Mouse (Mus musculus) cerebellum, adult 2 months (tissue): ENCODE data around the gene Defb22.

Experiments used
- CTCF ChIP-seq: fragments of 200-500 bp; IDR thresholded peaks from 2 replicates; pipeline ENCODE4 v1.5.1; 2011; ENCODE audit warnings: low read depth, mild to moderate bottlenecking, control low read depth, low read length, moderate library complexity, borderline replicate concordance; ENCODE audit not compliant: insufficient read depth
- POLR2A ChIP-seq: fragments of 200-500 bp; IDR thresholded peaks from 2 replicates; pipeline ENCODE4 v1.6.1; 2011; ENCODE audit warnings: low read length, control low read depth, borderline replicate concordance; ENCODE audit not compliant: insufficient read depth

DNA sequence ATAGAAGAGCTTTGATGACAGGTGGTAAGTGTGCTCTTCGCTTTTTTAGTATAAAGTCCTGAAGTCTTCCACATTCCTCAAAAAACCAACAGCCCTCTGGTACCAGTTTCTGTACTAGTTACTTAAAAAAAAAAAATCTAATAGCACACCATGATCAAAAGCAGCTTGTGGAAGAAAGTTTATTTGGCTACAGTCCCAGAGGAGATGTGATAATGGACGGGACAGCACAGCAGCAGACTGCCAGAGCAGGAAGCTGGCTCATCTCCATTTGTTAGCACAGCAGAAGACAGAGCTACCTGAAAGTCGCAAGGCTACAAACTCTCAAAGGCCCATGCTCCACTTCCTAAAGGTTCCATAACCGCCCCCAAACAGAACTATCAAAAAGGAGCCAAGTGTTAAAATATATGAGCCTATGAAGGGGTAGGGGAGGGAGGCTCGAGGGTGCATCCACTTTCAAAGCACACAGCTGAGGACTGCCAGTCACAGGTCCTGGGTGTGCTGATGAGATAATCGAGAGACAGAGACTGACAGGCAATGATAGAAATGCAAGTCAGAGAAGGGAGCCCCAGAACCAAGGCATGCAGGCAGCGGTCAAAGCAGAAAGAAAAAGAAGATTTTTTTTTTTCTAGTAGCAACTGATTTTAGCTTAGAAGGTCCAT lies 10.4 kb upstream of the Defb22 start:
- TF ChIP-seq POLR2A: no peak
- TF ChIP-seq CTCF: no peak
